Mouse (Mus musculus): ENCODE measurements around the gene Zfp119b.

DNA sequence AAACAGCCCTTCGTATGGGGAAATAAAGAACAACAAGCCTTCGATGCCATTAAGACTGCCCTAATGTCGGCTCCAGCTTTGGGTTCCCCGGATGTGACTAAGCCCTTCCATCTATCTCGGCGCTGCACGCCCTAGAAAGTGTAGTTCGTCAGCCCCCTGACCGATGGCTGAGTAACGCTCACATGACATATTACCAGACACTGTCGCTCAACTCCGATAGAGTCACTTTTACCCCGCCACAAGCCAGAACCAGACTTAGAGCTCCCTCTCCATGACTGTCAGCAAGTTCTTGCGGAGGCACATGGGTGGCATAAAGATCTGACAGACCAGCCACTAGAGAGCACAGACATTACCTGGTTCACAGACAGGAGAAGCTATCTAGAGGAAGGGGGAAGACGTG is 16.1 kb downstream of the Zfp119b start:
- TF ChIP-seq CTCF (IDR thresholded peaks at IDR 0.05; ENCODE audit: extremely low read depth, insufficient read depth, insufficient read length, insufficient replicate concordance): no peak
- TF ChIP-seq POLR2A (IDR thresholded peaks at IDR 0.05; ENCODE audit: low read depth, low read length): no peak
